Mouse (Mus musculus) MEL-GATA-1-ER (cell line): ENCODE data around the gene Tmed4.

Source experiments
- DNase-seq: peaks from one replicate; pipeline ENCODE4 v3.0.0-alpha.2; 2012; ENCODE audit warnings: low read depth; ENCODE audit errors: extremely low read depth

Gene Tmed4

DNA sequence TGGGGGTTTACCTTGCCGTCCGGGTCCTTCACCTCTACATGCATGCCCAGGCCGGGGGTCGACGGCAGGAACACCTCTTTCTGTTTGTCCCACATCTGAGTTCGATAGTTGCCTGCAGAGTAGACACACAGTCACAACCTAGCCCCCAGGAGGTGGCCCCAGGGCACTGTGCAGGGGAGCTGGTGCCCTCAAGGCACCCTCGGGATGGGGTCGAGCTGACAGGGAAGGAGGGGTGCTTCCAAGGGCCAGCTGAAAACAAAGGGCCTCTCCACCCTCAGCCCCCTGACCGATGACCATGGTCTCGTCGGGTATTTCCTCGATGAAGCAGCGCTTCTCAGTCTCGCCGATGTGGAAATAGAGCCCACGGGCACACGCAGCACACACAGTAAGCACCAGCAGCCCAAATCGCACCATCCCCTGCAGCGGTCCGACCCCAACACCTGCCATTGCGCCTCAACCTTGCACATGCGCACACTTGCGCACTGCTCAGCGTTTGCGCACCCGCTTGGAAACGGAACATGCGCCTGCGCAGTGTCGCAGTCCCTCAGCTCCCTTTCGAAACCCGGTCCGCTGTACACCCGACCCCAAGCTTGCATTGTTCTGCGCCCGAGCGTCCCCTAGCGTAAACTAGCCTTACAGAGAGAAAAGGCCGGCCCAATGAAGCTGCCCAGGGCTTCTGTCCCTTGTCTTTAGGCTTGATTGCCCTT is at the start of gene Tmed4:
Tmed4 (minus strand) TSS at position 484 of the 707 bp plus-strand sequence.
- DNase-seq, result peak; percentile 91

DNA sequence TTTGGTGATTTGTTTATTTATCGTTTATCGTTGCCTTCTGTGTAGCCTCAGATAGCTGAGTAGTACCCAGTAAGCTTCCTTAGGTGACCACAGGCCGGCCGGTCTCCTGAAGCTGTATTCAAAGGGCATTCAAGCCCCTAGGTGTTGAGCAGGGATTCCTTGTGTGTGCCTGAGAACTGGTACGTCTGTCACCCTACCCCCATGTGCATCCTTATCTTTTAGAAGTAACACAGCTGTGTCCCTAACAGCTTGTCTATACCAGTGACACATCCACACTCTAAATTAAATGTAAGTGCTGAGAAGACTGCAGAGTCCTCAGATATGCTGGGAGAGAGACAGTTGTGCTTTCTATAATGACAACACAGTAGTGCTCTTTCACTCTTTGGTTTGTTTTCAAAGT is 48.7 kb upstream of the Tmed4 start:
- DNase-seq, result no peak

GRCm38 (mm10) chr11:6322086-6322485 is 47.4 kb upstream of the Tmed4 start:
- no peak for DNase-seq

GRCm38 (mm10) chr11:6319374-6319773 is 44.7 kb upstream of the Tmed4 start:
- peak; percentile 78 for DNase-seq

DNA sequence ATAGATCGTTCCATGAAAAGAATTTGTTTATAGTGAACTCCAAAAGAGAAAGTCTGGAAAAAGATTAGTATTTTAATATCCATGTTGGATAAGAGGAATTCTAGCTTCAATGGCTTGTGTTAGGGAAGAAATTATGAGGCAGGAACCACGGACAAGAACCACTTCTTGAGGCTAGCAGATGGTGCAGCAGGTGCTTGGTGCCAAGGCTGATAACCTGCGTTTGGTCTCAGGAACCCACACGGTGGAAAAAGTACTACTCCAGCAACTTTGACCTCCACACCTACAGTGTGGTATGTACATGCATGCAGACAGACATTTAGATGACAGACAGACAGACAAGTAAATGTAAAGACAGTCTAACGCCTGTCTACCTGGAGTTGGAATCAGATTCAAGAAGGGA is 43.9 kb upstream of the Tmed4 start:
- DNase-seq, result no peak

DNA sequence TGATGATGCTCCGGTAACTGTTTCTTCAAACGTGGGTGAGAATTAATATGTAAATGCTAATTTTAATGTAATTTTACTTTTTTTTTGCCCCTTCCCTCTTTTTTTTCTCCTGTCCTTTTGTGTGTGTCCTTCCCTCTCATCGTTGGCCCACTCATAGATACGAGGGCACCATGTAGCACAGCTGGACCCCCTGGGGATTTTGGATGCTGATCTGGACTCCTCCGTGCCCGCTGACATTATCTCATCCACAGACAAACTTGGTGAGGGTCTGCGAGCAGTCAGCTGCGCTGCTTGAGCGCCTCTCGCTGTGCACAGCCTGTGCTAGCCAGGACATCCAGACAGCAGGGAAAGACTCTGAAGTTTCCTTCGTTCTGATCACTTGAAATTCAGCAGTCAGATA is 42.2 kb upstream of the Tmed4 start:
- DNase-seq, result no peak

DNA sequence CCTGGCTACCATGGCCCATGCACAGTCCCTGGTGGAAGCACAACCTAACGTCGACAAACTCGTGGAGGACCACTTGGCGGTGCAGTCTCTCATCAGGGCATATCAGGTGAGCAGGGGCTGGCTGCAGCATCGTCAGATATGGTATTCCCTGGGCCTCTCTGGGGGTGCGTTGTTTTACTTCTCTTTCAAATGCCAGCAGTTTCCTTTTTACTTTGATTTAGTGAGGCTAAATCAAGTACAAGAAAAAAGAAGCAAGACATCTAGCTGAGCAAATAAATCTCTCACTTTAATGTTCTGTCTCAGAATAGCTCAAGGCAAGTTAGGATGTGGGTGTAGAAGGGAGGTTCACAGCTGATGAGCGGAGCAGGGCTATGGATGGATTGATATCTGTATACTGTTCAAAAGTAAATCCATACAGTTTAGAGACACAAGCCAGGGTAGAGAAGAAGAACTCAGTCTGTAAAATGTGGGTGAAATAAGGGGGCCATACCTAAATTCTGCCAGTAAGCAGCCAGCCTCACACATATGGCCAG is 39.3 kb upstream of the Tmed4 start:
- DNase-seq, result no peak

DNA sequence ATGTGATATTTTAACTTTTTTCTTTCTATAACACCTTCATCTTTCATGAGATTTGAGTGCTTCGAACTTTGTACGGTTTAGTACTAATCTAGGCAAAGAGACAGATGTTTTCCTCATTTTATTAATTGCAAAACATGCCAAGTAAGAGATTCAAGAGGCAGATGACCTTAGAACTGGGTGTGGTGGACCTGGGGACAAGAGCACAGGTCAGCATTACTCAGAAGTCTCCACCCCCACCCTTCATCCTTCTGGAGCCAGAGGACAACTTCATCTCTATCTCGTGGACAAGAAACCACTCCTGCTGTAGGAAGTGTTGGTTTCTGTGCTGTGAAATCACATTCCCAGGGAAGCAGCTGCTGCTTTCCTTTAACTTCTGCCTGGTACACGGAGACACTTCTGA is 33.5 kb upstream of the Tmed4 start:
- no peak for DNase-seq

- DNase-seq, result no peak
These were observed 31.3 kb upstream of the Tmed4 start for GRCm38 (mm10) chr11:6305943-6306430.

- DNase-seq, result no peak
These were observed 28.1 kb upstream of the Tmed4 start for GRCm38 (mm10) chr11:6302793-6303192.

GRCm38 (mm10) chr11:6299435-6299834 is 24.8 kb upstream of the Tmed4 start:
- DNase-seq, result no peak

DNA sequence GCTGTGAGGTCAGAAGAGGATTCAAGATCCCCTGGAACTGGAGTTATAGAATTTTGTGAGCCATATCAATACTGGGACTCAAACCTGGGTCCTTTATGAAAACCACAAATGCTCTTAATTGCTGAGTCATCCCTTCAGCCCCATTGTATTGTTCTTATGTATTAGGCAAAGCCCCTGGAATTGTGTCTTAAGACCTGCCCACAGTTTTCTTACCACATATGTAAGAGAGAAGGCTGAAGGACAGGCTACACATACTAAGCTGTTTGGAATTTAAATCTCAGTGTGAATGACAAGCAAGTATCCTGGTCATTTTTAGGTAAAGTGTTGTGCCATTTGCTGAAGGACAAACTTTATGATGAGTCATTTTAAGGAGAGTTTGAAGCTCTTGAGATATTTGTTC is 21.4 kb upstream of the Tmed4 start:
- DNase-seq, result no peak

- DNase-seq, result no peak
These were observed 20.0 kb upstream of the Tmed4 start for GRCm38 (mm10) chr11:6294632-6295031.

DNA sequence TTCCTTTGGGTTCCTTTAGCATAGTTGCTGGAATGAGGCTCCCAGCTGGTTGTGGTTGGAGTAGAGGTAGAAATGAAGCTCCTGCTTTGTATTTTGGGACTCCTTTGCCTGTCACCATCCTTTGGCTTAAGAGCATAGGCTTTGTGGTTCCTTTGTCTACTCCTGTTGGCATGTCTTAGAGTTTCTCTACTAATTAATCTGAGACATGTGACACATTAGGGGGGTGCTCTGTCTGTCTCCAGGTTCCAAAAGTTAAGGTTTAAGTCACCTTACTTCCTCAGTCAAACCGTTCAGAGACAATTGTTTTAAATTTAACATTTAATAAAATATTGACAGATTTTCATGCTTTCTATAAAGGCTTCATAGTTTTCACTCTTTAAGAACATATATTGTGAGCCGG is 18.9 kb upstream of the Tmed4 start:
- no peak for DNase-seq

DNA sequence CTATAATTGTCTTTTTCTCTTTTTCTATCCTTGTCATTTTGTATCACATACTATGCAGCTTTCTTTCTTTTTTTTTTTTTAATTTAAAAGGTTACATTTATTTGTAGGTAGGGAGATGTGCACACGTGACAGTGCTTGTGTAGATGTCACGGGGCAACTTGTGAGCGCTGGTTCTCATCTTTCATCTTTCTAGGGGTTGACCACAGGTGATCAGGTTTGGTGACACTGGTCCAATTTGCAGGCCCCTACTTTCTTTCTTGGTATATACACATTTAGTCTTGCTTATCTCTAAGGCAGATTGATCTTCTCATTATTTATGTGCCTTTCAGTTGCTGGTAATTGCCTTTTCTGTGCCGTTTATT is 18.3 kb upstream of the Tmed4 start:
- DNase-seq, result no peak

- DNase-seq, result peak; percentile 80
These were observed 17.7 kb upstream of the Tmed4 start for GRCm38 (mm10) chr11:6292116-6292987.

DNA sequence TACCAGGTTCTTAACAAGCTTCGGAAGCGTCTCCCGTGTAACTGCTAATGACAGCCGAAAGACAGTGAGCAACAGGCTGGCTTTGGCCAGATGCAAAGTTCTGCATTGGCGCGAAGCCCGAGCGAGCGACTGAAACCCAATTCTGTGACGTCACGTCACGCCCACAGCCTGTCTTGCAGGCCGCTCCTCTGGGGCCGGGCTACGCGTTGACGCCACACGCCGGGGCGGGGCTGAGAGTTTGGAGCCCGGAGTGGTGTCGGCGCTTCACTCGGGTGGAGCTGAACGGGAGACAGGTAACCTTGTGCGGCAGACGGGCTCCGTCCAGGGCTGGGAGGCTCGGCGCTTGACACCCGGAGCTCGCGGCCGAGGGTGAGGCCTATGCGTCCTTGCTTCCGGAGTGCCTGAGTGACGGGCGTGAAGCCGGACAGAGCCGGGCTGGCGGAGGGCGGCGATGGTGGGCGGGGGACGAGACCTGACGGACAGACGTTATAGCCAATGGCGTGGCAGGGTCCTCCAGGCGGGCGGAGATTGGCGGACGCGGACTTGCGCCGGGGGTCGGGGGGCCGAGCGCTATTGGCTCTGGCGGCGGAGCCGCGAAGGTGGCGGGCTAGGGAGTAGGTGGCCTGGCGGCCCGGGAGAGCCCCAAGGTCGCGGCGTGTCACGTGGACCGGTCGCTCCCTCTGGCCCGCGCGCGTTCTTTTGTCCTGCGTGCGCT is 16.9 kb upstream of the Tmed4 start, which contains the start of gene Ogdh:
Ogdh (plus strand) TSS at position 233 of the 715 bp plus-strand sequence.
- peak; percentile 89 for DNase-seq

GRCm38 (mm10) chr11:6290883-6291282 is 16.2 kb upstream of the Tmed4 start:
- DNase-seq, result no peak

GRCm38 (mm10) chr11:6290138-6290537 is 15.5 kb upstream of the Tmed4 start:
- DNase-seq, result no peak

DNA sequence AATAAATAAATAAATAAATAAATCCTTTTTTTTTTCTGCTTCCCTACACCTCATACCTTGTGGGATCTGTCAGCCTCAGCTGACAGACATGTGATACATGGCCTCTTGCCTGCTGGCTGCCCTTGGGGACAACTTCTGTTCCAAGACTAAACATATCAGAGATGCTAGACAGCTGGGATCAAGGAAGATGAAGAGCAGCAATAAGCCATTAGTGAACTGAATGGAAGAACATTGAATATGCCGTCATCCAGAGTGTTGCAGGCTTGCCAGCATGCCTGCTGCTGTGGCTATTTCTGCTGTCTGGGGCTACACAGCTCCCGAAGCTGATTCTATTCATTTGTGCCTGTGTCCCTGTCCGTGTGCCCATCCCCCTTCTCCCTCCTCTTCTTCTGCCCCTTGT is 8.3 kb upstream of the Tmed4 start:
- no peak for DNase-seq

DNA sequence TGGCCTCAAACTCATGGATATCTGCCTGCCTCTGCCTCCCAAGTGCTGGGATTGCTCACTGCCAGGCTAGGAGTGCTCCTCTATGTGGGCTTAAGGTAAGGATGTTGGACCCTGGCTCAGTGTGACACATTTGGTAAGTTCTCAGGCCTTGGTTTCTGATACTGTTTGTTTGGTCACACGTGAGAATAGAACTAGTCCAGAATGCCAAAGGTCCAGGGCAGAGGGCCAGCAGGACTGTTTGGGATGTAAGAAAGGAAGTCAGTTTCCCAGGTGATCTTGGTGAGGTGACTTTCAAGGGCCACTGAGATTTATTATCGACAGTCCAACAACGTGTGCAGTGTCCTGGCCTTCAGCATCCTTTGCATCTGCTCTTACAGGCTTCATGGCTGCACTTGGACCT is 1.8 kb upstream of the Tmed4 start:
- no peak for DNase-seq

DNA sequence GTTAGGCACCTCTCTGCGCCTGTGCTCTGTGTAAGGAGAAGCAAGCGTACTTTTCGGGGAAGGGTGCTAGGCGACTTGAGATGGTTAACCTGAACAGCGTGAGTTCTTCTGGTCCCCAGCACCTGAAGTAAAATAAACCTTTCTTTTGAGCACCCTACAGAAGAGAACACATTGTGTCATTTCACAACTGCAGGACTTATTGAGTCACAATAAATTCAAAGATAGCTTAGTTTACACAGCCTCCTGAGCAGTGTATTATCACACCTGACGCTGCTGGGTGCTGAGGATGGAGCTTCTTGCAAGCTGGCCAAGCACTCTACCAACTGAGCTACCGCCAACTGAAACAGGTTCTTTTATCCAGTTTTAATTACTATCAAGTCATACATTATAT is 419 bp upstream of the Tmed4 start:
- DNase-seq, result no peak
